Mouse (Mus musculus) liver, adult (tissue): ENCODE data around the gene Ssmem1.

Experiments used
- GATA4 ChIP-seq: IDR thresholded peaks from 2 replicates; pipeline ENCODE4 v1.6.1; 2014; ENCODE audit warnings: mild to moderate bottlenecking, low read length; ENCODE audit not compliant: insufficient replicate concordance

The Ssmem1 gene

DNA sequence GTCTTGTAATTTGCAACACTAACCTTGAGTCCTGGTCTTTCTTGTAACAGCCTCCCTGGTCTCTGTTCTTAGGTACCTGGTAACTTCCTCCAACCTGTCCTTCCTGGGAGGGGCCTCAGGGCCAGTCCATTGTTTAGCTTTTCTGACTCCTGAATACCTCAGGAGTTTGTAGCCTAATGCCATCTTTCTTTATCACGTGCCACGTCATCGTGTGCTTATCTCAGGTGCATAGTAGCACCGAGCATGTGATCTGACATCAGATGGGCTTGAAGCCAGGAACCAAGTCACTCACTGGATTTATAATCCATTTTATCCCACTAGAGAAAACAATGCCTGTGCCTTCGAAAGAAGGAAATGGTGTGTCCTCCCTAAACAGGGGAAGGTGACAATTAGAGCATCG, 53.9 kb downstream of the Ssmem1 start:
- no peak for TF ChIP-seq GATA4

DNA sequence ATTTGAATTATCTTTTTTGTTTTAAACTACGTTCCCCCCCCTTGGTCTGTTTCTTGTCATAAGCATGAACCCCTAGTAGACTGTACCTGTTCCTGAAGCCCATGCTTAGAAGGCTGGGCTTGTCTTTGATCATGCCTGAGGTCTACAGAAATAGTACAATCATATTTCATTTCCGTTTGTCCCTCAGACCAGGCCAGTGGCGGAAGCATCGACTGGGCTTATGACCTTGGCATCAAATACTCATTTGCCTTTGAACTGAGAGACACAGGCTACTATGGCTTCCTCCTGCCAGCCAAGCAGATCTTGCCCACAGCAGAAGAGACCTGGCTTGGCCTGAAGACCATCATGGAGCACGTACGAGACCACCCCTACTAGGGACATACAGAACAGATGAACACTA, 54.4 kb downstream of the Ssmem1 start:
- no peak for TF ChIP-seq GATA4

DNA sequence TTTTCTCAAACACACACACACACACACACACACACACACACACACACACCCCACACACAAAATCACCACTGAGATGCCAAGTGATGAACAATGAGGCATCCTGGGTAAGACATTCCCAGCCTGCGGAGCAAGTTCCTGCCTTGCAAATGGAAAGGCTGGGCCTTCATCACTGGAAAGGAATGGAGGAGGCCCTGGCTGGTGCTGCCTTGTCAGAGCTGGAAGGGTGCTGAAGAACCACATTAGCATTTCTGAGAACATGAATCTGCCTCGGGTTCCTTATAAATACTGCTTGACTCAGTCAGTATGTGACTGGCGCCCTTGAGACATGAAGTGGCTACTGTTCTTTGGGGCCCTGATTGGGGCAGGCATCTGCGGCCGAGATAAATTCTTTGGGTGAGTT, 58.4 kb downstream of the Ssmem1 start, which contains the start of gene Cpa4:
Cpa4 (plus strand) TSS at position 301 of the 400 bp plus-strand sequence.
- no peak for TF ChIP-seq GATA4

DNA sequence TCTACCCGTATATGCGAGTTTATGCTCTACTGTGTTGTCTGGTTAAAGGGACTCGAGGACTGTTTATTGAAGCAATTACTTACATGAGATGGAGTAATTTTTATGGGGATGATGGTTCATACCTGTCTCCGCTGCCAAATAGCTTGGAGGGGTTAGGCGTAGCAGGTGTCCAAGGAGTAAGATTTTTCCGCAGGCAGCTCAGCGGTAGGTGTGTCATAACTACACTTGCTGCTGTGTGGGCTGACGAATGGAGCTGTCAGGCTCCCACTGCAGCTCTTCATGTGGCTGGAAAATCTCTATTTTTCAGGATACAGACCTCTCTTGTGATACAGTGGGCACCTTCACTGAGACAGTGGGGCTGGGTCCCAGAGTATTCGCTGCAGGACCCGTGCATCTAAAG, 59.7 kb downstream of the Ssmem1 start:
- TF ChIP-seq GATA4: no peak
